ENCODE assay signal across 31 mouse cellular contexts in the genomic region with DNA sequence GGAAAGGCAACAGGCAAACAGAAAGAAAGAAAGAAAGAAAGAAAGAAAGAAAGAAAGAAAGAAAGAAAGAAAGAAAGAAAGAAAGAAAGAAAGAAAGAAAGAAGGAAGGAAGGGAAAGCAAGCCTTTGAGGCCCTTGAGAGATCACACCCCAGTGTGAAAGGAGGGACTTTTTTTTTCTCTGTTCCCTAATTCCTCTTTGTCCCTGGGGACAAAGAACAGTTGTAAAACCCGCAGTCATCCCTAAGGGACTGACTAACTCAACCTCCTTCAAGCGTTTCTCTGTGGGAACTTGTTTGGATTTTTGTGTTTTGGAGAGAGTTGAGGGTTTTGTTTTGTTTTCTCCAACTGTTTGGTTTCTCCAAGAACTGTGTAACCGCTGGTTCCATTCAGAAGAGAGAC. TPM values are rescaled to one million over a fixed set of nuclear protein-coding genes. Genes with fewer than 3 reads are reported as not detected.
DNase-seq lines count a peak whose midpoint lies in the region; ATAC-seq and TF ChIP-seq lines count a peak whose summit lies in the region.
"Had no signal": no experiment of that assay in that cellular context is flagged by ENCODE, and none has a peak within 500 bp of the region (broad histone marks: within the 10 kb centered on the region; RNA-seq: fewer than 3 reads in every experiment).

No protein-coding gene starts in this region.

- H3K9me3 ChIP-seq in CH12.LX (replicated peaks; ENCODE audit: low read length): no peaks in the 10 kb centered on the region
- H3K9me3 ChIP-seq in intestine, embryonic 14.5 days (ENCODE audit: control insufficient read depth, low read length): no peaks in the 10 kb centered on the region
- H3K9me3 ChIP-seq in intestine, postnatal 0 days (ENCODE audit: control insufficient read depth): no peaks in the 10 kb centered on the region
- no peaks in the 10 kb centered on the region for H3K9me3 ChIP-seq in liver, postnatal 0 days (ENCODE audit: low read length)
- H3K9me3 ChIP-seq: embryonic facial prominence, embryonic 12.5 days; embryonic facial prominence, embryonic 15.5 days; heart, embryonic 12.5 days; heart, embryonic 15.5 days; hindbrain, embryonic 10.5 days; hindbrain, embryonic 13.5 days had no signal

- no peaks in the 10 kb centered on the region for H3K79me2 ChIP-seq in CH12.LX (replicated peaks; ENCODE audit: control insufficient read depth, extremely low read depth, insufficient read depth, poor library complexity, severe bottlenecking)

- H3K9ac ChIP-seq in CH12.LX (ENCODE audit: insufficient read depth, low read depth): no peak overlapping the region
- H3K9ac ChIP-seq in intestine, embryonic 14.5 days (ENCODE audit: low read length): no peak overlapping the region
- H3K9ac ChIP-seq in intestine, postnatal 0 days (ENCODE audit: low read depth, low read length): no peak overlapping the region
- no peak overlapping the region for H3K9ac ChIP-seq in liver, postnatal 0 days (replicated peaks)
- H3K9ac ChIP-seq: embryonic facial prominence, embryonic 12.5 days; embryonic facial prominence, embryonic 15.5 days; forebrain, postnatal 0 days; heart, embryonic 12.5 days; heart, embryonic 15.5 days; hindbrain, embryonic 13.5 days had no signal

- H3K4me2 ChIP-seq in CH12.LX (ENCODE audit: insufficient read depth, low read depth, poor library complexity, severe bottlenecking): no peak overlapping the region
- no peak overlapping the region for H3K4me2 ChIP-seq in intestine, embryonic 14.5 days (ENCODE audit: low read length)
- no peak overlapping the region for H3K4me2 ChIP-seq in intestine, postnatal 0 days (replicated peaks; ENCODE audit: low read depth)
- H3K4me2 ChIP-seq in liver, postnatal 0 days (ENCODE audit: low read depth, low read length): no peak overlapping the region
- H3K4me2 ChIP-seq: embryonic facial prominence, embryonic 12.5 days; embryonic facial prominence, embryonic 15.5 days; heart, embryonic 12.5 days; heart, embryonic 15.5 days; hindbrain, embryonic 13.5 days had no signal

- no peak for TF ChIP-seq CTCF in CH12.LX (conservative IDR thresholded peaks at IDR 0.05 in 1 of 2, IDR thresholded peaks at IDR 0.05 in 1 of 2; ENCODE audit: low read depth in 2 of 2, low read length in 2 of 2)
- TF ChIP-seq CTCF in intestine, postnatal 0 days (IDR thresholded peaks at IDR 0.05; ENCODE audit: low read depth): no peak
- no peak for TF ChIP-seq CTCF in liver, postnatal 0 days (IDR thresholded peaks at IDR 0.05; ENCODE audit: low read depth)

- no peak for TF ChIP-seq RAD21 in CH12.LX (IDR thresholded peaks at IDR 0.05; ENCODE audit: low read depth, low read length)

- H3K27ac ChIP-seq in CH12.LX (ENCODE audit: insufficient read depth, low read depth): no peak overlapping the region
- H3K27ac ChIP-seq in intestine, embryonic 14.5 days (ENCODE audit: low read depth): no peak overlapping the region
- H3K27ac ChIP-seq in intestine, postnatal 0 days (ENCODE audit: low read depth, low read length): no peak overlapping the region
- H3K27ac ChIP-seq in liver, postnatal 0 days (ENCODE audit: low read depth): no peak overlapping the region
- H3K27ac ChIP-seq: embryonic facial prominence, embryonic 12.5 days; embryonic facial prominence, embryonic 15.5 days; heart, embryonic 15.5 days; hindbrain, embryonic 10.5 days; hindbrain, embryonic 13.5 days; hindbrain, postnatal 0 days had no signal

- TF ChIP-seq POLR2A in CH12.LX (IDR thresholded peaks at IDR 0.05; ENCODE audit: low read depth, low read length): no peak

- no peak for ATAC-seq in intestine, embryonic 14.5 days (replicated peaks; ENCODE audit: low FRiP score, low TSS enrichment, low read depth)
- 0 out of 2 replicates have a peak, but pooled peaks have one; percentile 64 for ATAC-seq in intestine, postnatal 0 days
- no peak for ATAC-seq in liver, postnatal 0 days
- ATAC-seq: forebrain, embryonic 14.5 days; forebrain, postnatal 0 days; hindbrain, postnatal 0 days; inflammation-experienced regulatory T-cells, adult 6 months; Patski had no signal

- no peak overlapping the region for H3K4me3 ChIP-seq in CH12.LX (replicated peaks in 1 of 3; ENCODE audit: low read depth in 2 of 3, low read length in 2 of 3, poor library complexity in 1 of 3)
- H3K4me3 ChIP-seq in intestine, embryonic 14.5 days (ENCODE audit: low read depth, low read length): no peak overlapping the region
- no peak overlapping the region for H3K4me3 ChIP-seq in intestine, postnatal 0 days (ENCODE audit: low read depth, low read length)
- H3K4me3 ChIP-seq in liver, postnatal 0 days (ENCODE audit: low read depth, low read length): no peak overlapping the region
- H3K4me3 ChIP-seq: embryonic facial prominence, embryonic 12.5 days; embryonic facial prominence, embryonic 15.5 days; heart, embryonic 12.5 days; heart, embryonic 15.5 days; hindbrain, embryonic 10.5 days; hindbrain, embryonic 13.5 days had no signal

- peak; percentile 61 for TF ChIP-seq EP300 in CH12.LX (IDR thresholded peaks at IDR 0.05; ENCODE audit: low read length)
- TF ChIP-seq EP300 in liver, postnatal 0 days (IDR thresholded peaks at IDR 0.05; ENCODE audit: low read depth): no peak

- 27% methylated on average over 3 of the region's 3 CpGs for WGBS in intestine, embryonic 14.5 days
- WGBS in intestine, postnatal 0 days: 12% methylated on average over 3 of the region's 3 CpGs
- 32% methylated on average over 3 of the region's 3 CpGs for WGBS in liver, postnatal 0 days (ENCODE audit: insufficient replicate concordance)

- peaks cover 0 to 19% of the 10 kb centered on the region in 2 experiments; a peak in 2 of 4 replicates for H3K4me1 ChIP-seq in CH12.LX (ENCODE audit: control insufficient read depth in 1 of 2, insufficient read depth in 2 of 2)
- no peaks in the 10 kb centered on the region for H3K4me1 ChIP-seq in intestine, embryonic 14.5 days (replicated peaks; ENCODE audit: control insufficient read depth, insufficient read depth, low read length)
- H3K4me1 ChIP-seq in intestine, postnatal 0 days (replicated peaks; ENCODE audit: control insufficient read depth, insufficient read depth, low read length): no peaks in the 10 kb centered on the region
- H3K4me1 ChIP-seq in liver, postnatal 0 days (ENCODE audit: insufficient read depth): peaks cover 5% of the 10 kb centered on the region; the same call in 1 of the 2 replicates
- H3K4me1 ChIP-seq: embryonic facial prominence, embryonic 12.5 days; embryonic facial prominence, embryonic 15.5 days; hindbrain, embryonic 13.5 days had no signal

- H3K36me3 ChIP-seq in CH12.LX (replicated peaks in 1 of 2; ENCODE audit: control insufficient read depth in 1 of 2, insufficient read depth in 1 of 2, low read length in 1 of 2): no peaks in the 10 kb centered on the region
- no peaks in the 10 kb centered on the region for H3K36me3 ChIP-seq in intestine, embryonic 14.5 days (ENCODE audit: control insufficient read depth, insufficient read depth, low read length)
- no peaks in the 10 kb centered on the region for H3K36me3 ChIP-seq in intestine, postnatal 0 days (ENCODE audit: control insufficient read depth, insufficient read depth)
- no peaks in the 10 kb centered on the region for H3K36me3 ChIP-seq in liver, postnatal 0 days (replicated peaks; ENCODE audit: insufficient read depth, low read length)
- H3K36me3 ChIP-seq: embryonic facial prominence, embryonic 12.5 days; embryonic facial prominence, embryonic 15.5 days; G1E; heart, embryonic 12.5 days; heart, embryonic 15.5 days; hindbrain, embryonic 10.5 days; hindbrain, embryonic 13.5 days had no signal

- no peaks in the 10 kb centered on the region for H3K27me3 ChIP-seq in CH12.LX (replicated peaks)
- peaks cover 6% of the 10 kb centered on the region; the same call in 1 of the 2 replicates for H3K27me3 ChIP-seq in intestine, embryonic 14.5 days (replicated peaks; ENCODE audit: control insufficient read depth, insufficient read depth, low read length)
- H3K27me3 ChIP-seq in intestine, postnatal 0 days (replicated peaks; ENCODE audit: control insufficient read depth, insufficient read depth, low read length): no peaks in the 10 kb centered on the region
- H3K27me3 ChIP-seq in liver, postnatal 0 days (ENCODE audit: insufficient read depth, low read length): no peaks in the 10 kb centered on the region
- H3K27me3 ChIP-seq: Patski had no signal

- dilution Hi-C loops in CH12.LX (cut with MboI; ENCODE audit: extremely low pct_ligation_motif_present, extremely low pct_unique_long_range_greater_than_20kb, low sequenced_read_pairs): no loop called here

- peak; percentile 62 for DNase-seq in CH12.LX (ENCODE audit: extremely low read depth)
- DNase-seq in intestine, embryonic 14.5 days (ENCODE audit: low spot score): peak; percentile 48
- no peak for DNase-seq in frontal cortex, adult 2 months (ENCODE audit: extremely low spot score in 1 of 2, low spot score in 1 of 2)
- no peak for DNase-seq in liver, postnatal 0 days
- DNase-seq in kidney, postnatal 25 days: no peak
- DNase-seq: adrenal gland, adult 2 months; adrenal gland, postnatal 14 days; cerebellum, adult 11 months; cerebellum, adult 2 months; cerebellum, adult 9-11 months; cerebellum, postnatal 25 days; forebrain, postnatal 0 days; gastrocnemius, postnatal 14 days; heart, adult 11 months; heart, postnatal 10 days; heart, postnatal 36 days had no signal

- in situ Hi-C loops in CH12.LX (cut with MboI; ENCODE audit: low pct_ligation_motif_present, low pct_unique_long_range_greater_than_20kb, low sequenced_read_pairs): no loop called here

RNA-seq across cellular contexts. Expression of a gene that starts 18.8 kb away (rescaled TPM):
- not detected in 2 replicates for total RNA-seq in CH12.LX (2012; rRNA removed)
- total RNA-seq in CH12.LX (2014; rRNA removed): not detected in 2 replicates
- polyA plus RNA-seq in CH12.LX (2012; ENCODE audit: insufficient read length, low read depth): not detected in 2 replicates
- polyA plus RNA-seq in intestine, embryonic 14.5 days (2014; fragmentation: Nextera tagmentation; extraction: Ambion mirVana): 0.07 TPM in 1 of 2 replicates, not detected in the other
- polyA plus RNA-seq in intestine, postnatal 0 days (2015; fragmentation: Nextera tagmentation; extraction: Ambion mirVana): not detected in 2 replicates
- 0.02 and 0.06 TPM in 2 replicates for polyA plus RNA-seq in frontal cortex, adult 2 months (2012; rRNA removed)
- 4.2 and 5.1 TPM in 2 replicates for polyA plus RNA-seq in liver, postnatal 0 days (2015; fragmentation: Nextera tagmentation; extraction: Ambion mirVana)
- total RNA-seq: adrenal gland, adult 2 months; forebrain, postnatal 0 days; gastrocnemius, postnatal 14 days; gastrocnemius, postnatal 4 days; heart, postnatal 36 days had no signal
- polyA plus RNA-seq: cerebellum, adult 2 months; embryonic facial prominence, embryonic 15.5 days; forebrain, embryonic 11.5 days; forebrain, embryonic 14.5 days; G1E; heart, embryonic 12.5 days; heart, embryonic 15.5 days; hindbrain, embryonic 10.5 days; inflammation-experienced regulatory T-cells, adult 6 months; Patski had no signal

RNA-seq across cellular contexts. Expression of a gene that starts 20.6 kb away (rescaled TPM):
- total RNA-seq in CH12.LX (2012; rRNA removed) (3.7 and 4.4 TPM in 2 replicates), CH12.LX (2014; rRNA removed) (3.4 and 4.6 TPM in 2 replicates)
- polyA plus RNA-seq in CH12.LX (2012; ENCODE audit: insufficient read length, low read depth): 18.0 and 22.6 TPM in 2 replicates
- 182 and 192 TPM in 2 replicates for polyA plus RNA-seq in intestine, embryonic 14.5 days (2014; fragmentation: Nextera tagmentation; extraction: Ambion mirVana)
- 71.3 and 75.3 TPM in 2 replicates for polyA plus RNA-seq in intestine, postnatal 0 days (2015; fragmentation: Nextera tagmentation; extraction: Ambion mirVana)
- polyA plus RNA-seq in frontal cortex, adult 2 months (2012; rRNA removed): 52.0 and 53.3 TPM in 2 replicates
- polyA plus RNA-seq in liver, postnatal 0 days (2015; fragmentation: Nextera tagmentation; extraction: Ambion mirVana): 38.6 and 40.7 TPM in 2 replicates
- polyA plus RNA-seq: G1E had no signal

RNA-seq across cellular contexts. Expression of a gene that starts 20.7 kb away (rescaled TPM):
- total RNA-seq in CH12.LX (2012; rRNA removed) (0.17 and 0.25 TPM in 2 replicates), CH12.LX (2014; rRNA removed) (0.11 and 0.15 TPM in 2 replicates)
- 2.2 and 3.0 TPM in 2 replicates for polyA plus RNA-seq in CH12.LX (2012; ENCODE audit: insufficient read length, low read depth)
- polyA plus RNA-seq in intestine, embryonic 14.5 days (2014; fragmentation: Nextera tagmentation; extraction: Ambion mirVana): 0.36 and 0.70 TPM in 2 replicates
- polyA plus RNA-seq in intestine, postnatal 0 days (2015; fragmentation: Nextera tagmentation; extraction: Ambion mirVana): 0.10 and 0.57 TPM in 2 replicates
- polyA plus RNA-seq in frontal cortex, adult 2 months (2012; rRNA removed): 152 and 157 TPM in 2 replicates
- 0.04 and 0.09 TPM in 2 replicates for polyA plus RNA-seq in liver, postnatal 0 days (2015; fragmentation: Nextera tagmentation; extraction: Ambion mirVana)
- total RNA-seq: common myeloid progenitor, adult 5-6 weeks had no signal
- polyA plus RNA-seq: G1E had no signal

Comparison
In these comparisons a context has a peak if more than half of its experiments do, and no peak if none do; other contexts are left out.
1. DNase-seq: peak in CH12.LX (single experiment) and intestine, embryonic 14.5 days (single experiment); none in frontal cortex, adult 2 months (0 of 2), liver, postnatal 0 days (single experiment) and kidney, postnatal 25 days (0 of 2).
2. RNA of a gene that starts 20.7 kb away (polyA plus RNA-seq): 152 to 157 TPM in frontal cortex, adult 2 months; 2.2 to 3.0 TPM in CH12.LX, 0.36 to 0.70 TPM in intestine, embryonic 14.5 days, 0.10 to 0.57 TPM in intestine, postnatal 0 days and 0.04 to 0.09 TPM in liver, postnatal 0 days; every median in the first group is over 10 times any median in the second.